Mouse (Mus musculus): ENCODE data around the gene Ubr2.

DNA sequence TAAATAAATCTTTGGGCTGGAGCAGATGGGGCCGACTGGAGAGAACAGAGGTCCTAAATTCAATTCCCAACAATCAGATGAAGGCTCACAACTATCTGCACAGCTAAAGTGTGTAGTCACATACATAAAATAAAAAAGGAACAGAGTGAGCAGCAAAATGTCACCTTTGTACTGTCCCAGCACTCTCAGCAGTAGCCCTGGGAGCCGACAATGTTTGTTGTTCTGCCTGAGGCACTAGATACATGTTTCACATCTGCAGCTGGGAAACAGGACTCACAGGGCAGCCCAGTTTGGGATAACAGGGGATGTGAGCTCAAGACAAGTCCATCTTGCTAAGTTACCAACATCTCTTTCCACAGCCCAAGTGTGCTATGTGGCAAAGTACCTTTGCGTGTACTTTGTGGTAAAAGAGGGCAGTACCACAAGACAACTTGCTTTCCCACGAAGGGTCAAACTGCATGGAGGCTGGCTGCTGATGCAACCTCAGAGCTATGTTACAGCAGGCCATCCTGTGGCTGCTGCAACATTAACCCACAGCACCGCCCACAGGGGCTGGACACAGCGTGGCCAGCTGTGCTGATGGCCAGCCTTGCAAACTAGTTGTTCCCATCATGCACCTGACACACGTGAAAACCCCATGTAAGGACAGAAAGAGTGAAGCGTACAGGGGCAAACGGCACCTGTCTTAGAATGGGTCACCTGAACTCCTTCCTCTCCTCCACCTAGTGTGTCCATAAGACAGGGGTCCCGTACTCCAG lies 15.5 kb downstream of the Ubr2 start:
- no peak for TF ChIP-seq CTCF (conservative IDR thresholded peaks at IDR 0.05; ENCODE audit: insufficient read depth, insufficient read length, low read depth, low read length)
- no peak for TF ChIP-seq POLR2A (IDR thresholded peaks at IDR 0.05; ENCODE audit: low read depth, low read length)
